Mouse (Mus musculus) intestine, embryonic 16.5 days (tissue): ENCODE measurements around the gene Tmed6. TPM values are rescaled to one million over a fixed set of nuclear protein-coding genes. Genes with fewer than 3 reads are reported as not detected.

Source experiments
- ATAC-seq: fragments of 200-750 bp; cut with Nextera tagmentation; 2 replicates; pipeline ENCODE4 v1.8.0; 2017; ENCODE audit warnings: moderate TSS enrichment, moderate library complexity
- H3K27ac ChIP-seq: fragments of 300-500 bp; sonication (generic); 2 replicates; pipeline ENCODE4 v1.5.1; 2014; ENCODE audit warnings: mild to moderate bottlenecking, low read length
- H3K27me3 ChIP-seq: fragments of 300-500 bp; sonication (generic); replicated peaks from 2 replicates; pipeline ENCODE4 v1.6.1; 2014; ENCODE audit warnings: low read length, control low read depth, mixed read lengths; ENCODE audit not compliant: control insufficient read depth, insufficient read depth
- H3K36me3 ChIP-seq: fragments of 300-500 bp; sonication (generic); 2 replicates; pipeline ENCODE4 v1.6.1; 2014; ENCODE audit warnings: low read length, control low read depth; ENCODE audit not compliant: control insufficient read depth, insufficient read depth
- H3K4me1 ChIP-seq: fragments of 300-500 bp; sonication (generic); 2 replicates; pipeline ENCODE4 v1.6.1; 2014; ENCODE audit warnings: low read length, control low read depth, mixed read lengths; ENCODE audit not compliant: control insufficient read depth, insufficient read depth
- H3K4me2 ChIP-seq: fragments of 300-500 bp; sonication (generic); 2 replicates; pipeline ENCODE4 v1.6.1; 2014; ENCODE audit warnings: low read depth, low read length, control low read depth
- H3K4me3 ChIP-seq: fragments of 300-500 bp; sonication (generic); 2 replicates; pipeline ENCODE4 v1.5.1; 2014; ENCODE audit warnings: mild to moderate bottlenecking, low read length
- H3K9ac ChIP-seq: fragments of 300-500 bp; sonication (generic); 2 replicates; pipeline ENCODE4 v1.6.1; 2014; ENCODE audit warnings: low read depth, low read length
- H3K9me3 ChIP-seq: fragments of 300-500 bp; sonication (generic); 2 replicates; pipeline ENCODE4 v1.6.1; 2016; ENCODE audit warnings: low read length, control low read depth; ENCODE audit not compliant: control insufficient read depth
- WGBS: fragments of 180-500 bp; shearing (Covaris S2); extraction: QIAGEN DNeasy Blood & Tissue Kit; methylation state at CpG from one replicate; pipeline ENCODE4 v1.1.7; 2014; 5-methylcytosine and 5-hydroxymethylcytosine counted together
- polyA plus RNA-seq: library from polyadenylated mRNA; unstranded; fragments of >200 nt; fragmentation: Nextera tagmentation; extraction: Ambion mirVana; gene quantifications from 2 replicates; pipeline ENCODE4 v1.2.1, GENCODE M21; 2015

Gene Tmed6
- polyA plus RNA-seq, 1 experiment from 2014 or later = 52.3 TPM

DNA sequence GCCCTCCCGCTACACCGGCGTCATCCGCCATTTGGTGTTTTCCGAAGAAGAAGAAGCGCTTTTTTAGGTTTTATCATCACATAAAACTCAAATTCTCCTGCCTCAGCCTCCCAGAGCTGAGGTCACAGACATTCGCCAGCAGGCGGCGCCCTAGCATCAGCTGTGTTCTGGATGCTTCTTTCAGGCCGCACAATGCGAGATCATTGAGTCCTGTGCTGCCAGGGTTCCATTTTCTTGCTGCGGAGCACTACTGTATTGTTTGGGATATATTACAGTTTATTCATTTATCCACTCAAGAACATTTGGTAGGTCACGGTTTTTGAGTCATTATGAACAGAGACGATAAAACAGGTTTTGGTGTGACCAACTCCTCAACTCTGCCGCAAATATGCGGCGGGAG, 19.9 kb upstream of the Tmed6 start:
- no peaks in the 10 kb centered on the region for H3K27me3 ChIP-seq
- ATAC-seq = no peak
- no peaks in the 10 kb centered on the region for H3K4me1 ChIP-seq
- H3K36me3 ChIP-seq = peaks cover 24% of the 10 kb centered on the region
- no peak overlapping the region for H3K4me3 ChIP-seq
- 95% methylated on average over 17 of the region's 17 CpGs for WGBS
- no peak overlapping the region for H3K27ac ChIP-seq
- H3K9me3 ChIP-seq = no peaks in the 10 kb centered on the region
- no peak overlapping the region for H3K9ac ChIP-seq
- H3K4me2 ChIP-seq = no peak overlapping the region

DNA sequence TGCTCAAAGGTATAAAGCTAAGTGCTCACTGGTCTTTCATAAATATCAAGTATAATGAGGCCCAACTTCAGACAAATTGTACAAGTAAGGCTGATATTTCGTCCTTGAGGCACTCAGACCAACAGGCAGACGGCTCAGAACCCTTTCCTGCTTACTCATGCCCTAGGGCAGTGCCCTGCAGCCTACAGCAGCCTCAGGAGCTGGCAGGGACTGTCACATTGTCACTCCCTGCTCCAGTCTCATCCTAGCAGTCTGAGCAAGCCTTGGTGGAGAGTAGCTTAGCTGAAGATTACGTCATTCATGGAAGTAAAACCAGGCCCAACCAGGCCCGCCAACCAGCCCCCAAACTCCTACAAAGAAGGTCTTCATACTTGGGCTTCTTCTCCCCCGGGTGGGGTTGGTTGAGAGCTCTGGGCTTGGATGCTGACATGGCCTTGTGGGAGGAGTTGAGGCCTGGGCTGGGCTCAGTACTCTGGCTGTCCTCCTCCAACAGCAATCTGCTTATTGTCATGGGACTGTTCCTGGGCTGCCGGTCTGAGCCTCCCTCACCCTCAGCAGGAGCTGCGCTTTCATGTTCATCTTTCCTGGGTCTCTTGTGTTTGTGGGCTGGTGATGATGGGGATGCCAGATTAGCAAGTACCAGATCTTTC, 10.9 kb upstream of the Tmed6 start:
- ATAC-seq = peak; percentile 40; the same call in 1 of the 2 replicates

GRCm38 (mm10) chr8:107074128-107074527, 8.7 kb upstream of the Tmed6 start:
- Histone ChIP-seq H3K27ac (no peak overlapping the region), H3K9me3 (no peaks in the 10 kb centered on the region), H3K27me3 (no peaks in the 10 kb centered on the region), H3K4me3 (no peak overlapping the region), H3K4me1 (no peaks in the 10 kb centered on the region), H3K4me2 (no peak overlapping the region), H3K9ac (no peak overlapping the region), H3K36me3 (peaks cover 11% of the 10 kb centered on the region)
- WGBS = 68% methylated on average over 1 of the region's 1 CpGs
- ATAC-seq = no peak

More for the DNA sequence above, 10.9 kb upstream of the Tmed6 start:
- Histone ChIP-seq H3K4me2 (no peak overlapping the region), H3K27me3 (no peaks in the 10 kb centered on the region), H3K9ac (no peak overlapping the region), H3K9me3 (no peaks in the 10 kb centered on the region), H3K27ac (no peak overlapping the region), H3K4me1 (no peaks in the 10 kb centered on the region), H3K4me3 (no peak overlapping the region), H3K36me3 (peaks cover 18% of the 10 kb centered on the region)
- 81% methylated on average over 7 of the region's 7 CpGs for WGBS

GRCm38 (mm10) chr8:107073706-107074105, 8.3 kb upstream of the Tmed6 start:
- ATAC-seq = no peak
- no peak overlapping the region for H3K4me3 ChIP-seq
- 87% methylated on average over 4 of the region's 4 CpGs for WGBS

GRCm38 (mm10) chr8:107062613-107063012, 2.8 kb downstream of the Tmed6 start:
- Histone ChIP-seq H3K4me3 (no peak overlapping the region), H3K9me3 (no peaks in the 10 kb centered on the region), H3K9ac (no peak overlapping the region), H3K36me3 (0 out of 2 replicates have a peak, but pooled peaks cover 4% of the 10 kb centered on the region), H3K27me3 (no peaks in the 10 kb centered on the region), H3K4me1 (peaks cover 3% of the 10 kb centered on the region), H3K27ac (no peak overlapping the region), H3K4me2 (no peak overlapping the region)
- ATAC-seq = no peak
- 90% methylated on average over 1 of the region's 1 CpGs for WGBS

More at GRCm38 (mm10) chr8:107073706-107074105, 8.3 kb upstream of the Tmed6 start:
- Histone ChIP-seq H3K4me1 (no peaks in the 10 kb centered on the region), H3K9me3 (no peaks in the 10 kb centered on the region), H3K36me3 (peaks cover 11% of the 10 kb centered on the region), H3K27ac (no peak overlapping the region), H3K9ac (no peak overlapping the region), H3K27me3 (no peaks in the 10 kb centered on the region), H3K4me2 (no peak overlapping the region)

DNA sequence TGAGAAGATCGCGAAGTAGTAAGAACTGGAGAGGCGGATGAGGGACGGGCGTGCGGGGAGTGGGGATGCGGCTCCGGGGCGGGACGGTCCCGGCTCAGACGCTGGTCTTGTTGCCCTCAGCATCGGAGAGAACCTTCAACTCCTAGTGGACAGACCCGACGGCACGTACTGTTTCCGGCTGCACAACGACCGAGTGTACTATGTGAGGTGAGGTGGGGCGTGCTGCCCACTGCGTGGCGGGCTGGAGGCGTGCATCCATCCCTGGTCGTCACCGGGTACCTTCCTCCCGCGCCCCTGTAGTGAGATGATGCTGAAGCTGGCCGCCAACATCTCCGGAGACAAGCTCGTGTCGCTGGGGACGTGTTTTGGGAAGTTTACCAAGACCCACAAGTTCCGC, 8.5 kb downstream of the Tmed6 start:
- H3K4me3 ChIP-seq = peak overlapping the region; percentile 100
- H3K36me3 ChIP-seq = peaks cover 16% of the 10 kb centered on the region
- WGBS = under 1% methylated on average over 33 of the region's 33 CpGs
- no peaks in the 10 kb centered on the region for H3K9me3 ChIP-seq
- H3K4me2 ChIP-seq = peak overlapping the region; percentile 89
- peak overlapping the region; percentile 79 for H3K9ac ChIP-seq
- H3K27me3 ChIP-seq = no peaks in the 10 kb centered on the region
- ATAC-seq = peak; percentile 73
- H3K4me1 ChIP-seq = peaks cover 6% of the 10 kb centered on the region
- peak overlapping the region; percentile 35; the same call in 1 of the 2 replicates for H3K27ac ChIP-seq

GRCm38 (mm10) chr8:107056076-107056972, 9.1 kb downstream of the Tmed6 start, which contains the start of the genes Cog8 and Nip7:
TSS of gene Cog8 (minus strand) at chr8:107056689.
TSS of gene Nip7 (plus strand) at chr8:107056877.
- under 1% methylated on average over 88 of the region's 88 CpGs for WGBS
- Histone ChIP-seq H3K36me3 (peaks cover 22% of the 10 kb centered on the region), H3K4me3 (peak within 1 kb of the TSS; percentile 100), H3K9me3 (no peaks in the 10 kb centered on the region), H3K27ac (peak within 1 kb of the TSS; percentile 74), H3K4me1 (peaks cover 6% of the 10 kb centered on the region), H3K9ac (peak within 1 kb of the TSS; percentile 92), H3K4me2 (peak within 1 kb of the TSS; percentile 89), H3K27me3 (no peaks in the 10 kb centered on the region)
- peak; percentile 97 for ATAC-seq

GRCm38 (mm10) chr8:107052046-107052445, 13.4 kb downstream of the Tmed6 start:
- Histone ChIP-seq H3K27me3 (no peaks in the 10 kb centered on the region), H3K27ac (no peak overlapping the region), H3K4me2 (no peak overlapping the region), H3K4me1 (peaks cover 10% of the 10 kb centered on the region), H3K9ac (no peak overlapping the region), H3K9me3 (no peaks in the 10 kb centered on the region), H3K4me3 (no peak overlapping the region), H3K36me3 (peaks cover 23% of the 10 kb centered on the region)
- no peak for ATAC-seq
- WGBS = 94% methylated on average over 8 of the region's 8 CpGs

GRCm38 (mm10) chr8:107049480-107049879, 16.0 kb downstream of the Tmed6 start:
- no peak overlapping the region for H3K4me3 ChIP-seq
- no peak overlapping the region for H3K27ac ChIP-seq
- H3K9ac ChIP-seq = no peak overlapping the region
- no peaks in the 10 kb centered on the region for H3K9me3 ChIP-seq
- peak overlapping the region; percentile 74; the same call in 1 of the 2 replicates for H3K4me2 ChIP-seq
- H3K4me1 ChIP-seq = peaks cover 13% of the 10 kb centered on the region
- peaks cover 23% of the 10 kb centered on the region for H3K36me3 ChIP-seq
- WGBS = 95% methylated on average over 4 of the region's 4 CpGs
- ATAC-seq = no peak
- no peaks in the 10 kb centered on the region for H3K27me3 ChIP-seq
